Mouse (Mus musculus) bone marrow, adult 2 months (tissue): ENCODE data around the gene Nkd1.

Experiments
- CTCF ChIP-seq: fragments of 200-500 bp; IDR thresholded peaks from 2 replicates; pipeline ENCODE4 v1.5.1; 2011; ENCODE audit warnings: low read length, control low read depth; ENCODE audit not compliant: control insufficient read depth, insufficient read depth
- POLR2A ChIP-seq: fragments of 200-500 bp; IDR thresholded peaks from 2 replicates; pipeline ENCODE4 v1.6.1; 2011; ENCODE audit warnings: low read depth, mild to moderate bottlenecking, control low read depth, low read length, borderline replicate concordance; ENCODE audit not compliant: control insufficient read depth

- TF ChIP-seq CTCF, result no peak
- no peak for TF ChIP-seq POLR2A
Measured at GRCm38 (mm10) chr8:88620931-88621330, 99.8 kb downstream of the Nkd1 start.
